Mouse (Mus musculus): Measurements from ENCODE around the gene Xxylt1. TPM values are rescaled to one million over a fixed set of nuclear protein-coding genes. Genes with fewer than 3 reads are reported as not detected.
A peak's percentile ranks its signal among the peaks of the same experiment; 100 is the strongest.

The Xxylt1 gene
- total and polyA plus RNA-seq, 3 experiments = 10.5 to 13.5 (median 11.5) TPM

DNA sequence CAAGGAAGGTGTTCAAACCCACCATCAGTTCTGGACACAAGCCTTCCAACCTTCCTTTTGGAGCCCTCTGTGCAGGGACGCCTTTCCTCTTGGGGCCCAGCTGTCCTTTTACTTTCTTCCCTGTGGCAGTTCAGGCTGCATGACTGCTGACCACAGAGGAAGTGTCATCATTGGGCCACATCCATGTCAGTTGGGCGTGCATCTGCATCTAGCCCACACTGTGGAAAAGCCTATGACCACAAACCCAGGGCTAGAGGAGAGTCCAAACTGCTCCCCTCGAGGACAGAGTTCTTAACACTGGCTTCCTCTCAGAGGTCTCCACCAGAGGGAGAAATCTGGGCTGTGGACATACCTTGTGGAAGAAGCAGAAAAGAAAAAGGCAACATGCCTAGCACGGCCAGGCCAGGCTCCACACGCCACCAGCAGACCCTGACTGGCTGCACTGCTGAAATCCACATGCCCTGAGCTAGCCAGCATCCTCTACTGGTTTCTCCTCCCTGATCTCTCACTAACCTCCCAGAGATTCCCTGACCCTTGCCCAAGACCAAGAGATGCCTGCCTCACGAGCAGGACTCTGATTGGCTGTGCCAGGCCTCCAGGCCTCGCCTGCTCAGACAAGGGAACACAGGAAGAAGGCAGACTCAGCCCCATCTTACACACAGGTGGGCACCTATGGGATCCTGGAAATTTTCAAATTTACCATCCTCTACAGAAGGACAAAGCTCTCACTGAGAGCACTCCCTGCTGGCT is 112.7 kb downstream of the Xxylt1 start:
- H3K4me3 ChIP-seq = no peak overlapping the region
- peak in 1 of 2 experiments; percentile 48 for DNase-seq
- H3K27me3 ChIP-seq (ENCODE audit: control insufficient read depth, insufficient read depth, low read length) = no peaks in the 10 kb centered on the region
- H3K36me3 ChIP-seq (ENCODE audit: control insufficient read depth, insufficient read depth, low read length) = no peaks in the 10 kb centered on the region
- intact Hi-C loops (cut with DNase I) = no loop called here
- 76% methylated on average over 7 of the region's 7 CpGs for WGBS
- no peak overlapping the region for H3K9ac ChIP-seq (ENCODE audit: low read depth, low read length)
- TF ChIP-seq POLR2A (IDR thresholded peaks at IDR 0.05; ENCODE audit: insufficient read depth, low read depth, low read length) = no peak
- TF ChIP-seq CTCF (IDR thresholded peaks at IDR 0.05) = peak; percentile 21; the same call in 1 of the 2 replicates
- 0 out of 2 replicates have a peak, but pooled peaks have one; percentile 11 for TF ChIP-seq EP300 (IDR thresholded peaks at IDR 0.05; ENCODE audit: insufficient read depth, low read depth, low read length)
- no peaks in the 10 kb centered on the region for H3K79me2 ChIP-seq (replicated peaks; ENCODE audit: control insufficient read depth, insufficient read depth, low read length)
- H3K4me1 ChIP-seq (ENCODE audit: control insufficient read depth, insufficient read depth, low read length) = peaks cover 23% of the 10 kb centered on the region
- H3K27ac ChIP-seq = peak overlapping the region; percentile 17; the same call in 1 of the 2 replicates

DNA sequence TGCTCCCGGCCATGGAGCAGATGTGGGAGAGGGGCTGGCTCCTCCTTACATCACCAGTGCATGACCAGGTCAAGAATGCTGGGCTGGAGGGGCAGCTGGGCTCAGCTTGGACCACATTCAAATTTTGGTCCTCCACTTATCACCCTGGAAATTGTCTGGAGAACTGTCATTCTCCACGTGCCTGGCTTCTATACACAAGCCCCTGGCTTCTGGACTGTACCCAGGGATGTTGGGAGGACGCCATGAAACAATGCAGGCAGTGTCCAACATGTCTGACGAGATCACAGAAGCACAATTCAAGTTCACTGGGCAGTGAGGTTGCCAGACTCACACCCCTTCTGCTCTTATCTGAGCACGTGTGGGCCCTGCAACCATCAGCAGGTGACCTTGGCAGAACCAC is 114.5 kb downstream of the Xxylt1 start:
- TF ChIP-seq CTCF (IDR thresholded peaks at IDR 0.05) = no peak
- TF ChIP-seq POLR2A (IDR thresholded peaks at IDR 0.05; ENCODE audit: insufficient read depth, low read depth, low read length) = no peak
- 0 out of 2 replicates have a peak, but pooled peaks have one; percentile 41 for TF ChIP-seq EP300 (IDR thresholded peaks at IDR 0.05; ENCODE audit: insufficient read depth, low read depth, low read length)
- H3K9ac ChIP-seq (ENCODE audit: low read depth, low read length) = no peak overlapping the region
- H3K4me1 ChIP-seq (ENCODE audit: control insufficient read depth, insufficient read depth, low read length) = peaks cover 7% of the 10 kb centered on the region
- peak overlapping the region; percentile 38 for H3K27ac ChIP-seq
- peak; percentile 70 to 76 for DNase-seq
- intact Hi-C loops (cut with DNase I) = no loop called here
- WGBS = 42% methylated on average over 5 of the region's 5 CpGs
- H3K4me3 ChIP-seq = no peak overlapping the region
- no peaks in the 10 kb centered on the region for H3K36me3 ChIP-seq (ENCODE audit: control insufficient read depth, insufficient read depth, low read length)
- H3K27me3 ChIP-seq (ENCODE audit: control insufficient read depth, insufficient read depth, low read length) = no peaks in the 10 kb centered on the region
- no peaks in the 10 kb centered on the region for H3K79me2 ChIP-seq (replicated peaks; ENCODE audit: control insufficient read depth, insufficient read depth, low read length)

DNA sequence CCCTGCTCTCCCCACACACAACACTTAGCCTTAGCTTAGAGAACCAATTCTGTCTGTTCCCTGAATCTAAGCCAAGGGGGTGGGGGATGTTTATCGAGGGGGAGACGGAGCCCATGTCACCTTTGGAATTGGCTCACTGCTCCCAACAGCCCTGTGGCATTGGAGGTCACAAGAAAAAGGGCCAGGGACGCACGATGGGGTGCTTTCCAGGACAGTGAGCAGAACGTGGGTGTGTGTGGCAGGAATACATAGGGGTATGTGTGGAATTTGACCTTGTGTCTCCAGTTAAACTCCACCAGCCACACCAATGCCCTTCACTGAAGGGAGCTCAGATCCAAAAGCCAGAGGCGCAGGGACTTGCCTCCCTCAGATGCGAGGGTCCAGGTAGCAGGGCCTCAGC is 116.3 kb downstream of the Xxylt1 start:
- intact Hi-C loops (cut with DNase I) = no loop called here
- H3K27me3 ChIP-seq (ENCODE audit: control insufficient read depth, insufficient read depth, low read length) = no peaks in the 10 kb centered on the region
- H3K27ac ChIP-seq = peak overlapping the region; percentile 60
- 70% methylated on average over 7 of the region's 7 CpGs for whole genome bisulfite sequencing
- H3K36me3 ChIP-seq (ENCODE audit: control insufficient read depth, insufficient read depth, low read length) = no peaks in the 10 kb centered on the region
- H3K9ac ChIP-seq (ENCODE audit: low read depth, low read length) = no peak overlapping the region
- DNase-seq = no peak
- no peak overlapping the region for H3K4me3 ChIP-seq
- no peaks in the 10 kb centered on the region for H3K79me2 ChIP-seq (replicated peaks; ENCODE audit: control insufficient read depth, insufficient read depth, low read length)
- H3K4me1 ChIP-seq (ENCODE audit: control insufficient read depth, insufficient read depth, low read length) = peaks cover 7% of the 10 kb centered on the region
- TF ChIP-seq CTCF (IDR thresholded peaks at IDR 0.05) = no peak
- TF ChIP-seq EP300 (IDR thresholded peaks at IDR 0.05; ENCODE audit: insufficient read depth, low read depth, low read length) = peak; percentile 31; the same call in 1 of the 2 replicates

DNA sequence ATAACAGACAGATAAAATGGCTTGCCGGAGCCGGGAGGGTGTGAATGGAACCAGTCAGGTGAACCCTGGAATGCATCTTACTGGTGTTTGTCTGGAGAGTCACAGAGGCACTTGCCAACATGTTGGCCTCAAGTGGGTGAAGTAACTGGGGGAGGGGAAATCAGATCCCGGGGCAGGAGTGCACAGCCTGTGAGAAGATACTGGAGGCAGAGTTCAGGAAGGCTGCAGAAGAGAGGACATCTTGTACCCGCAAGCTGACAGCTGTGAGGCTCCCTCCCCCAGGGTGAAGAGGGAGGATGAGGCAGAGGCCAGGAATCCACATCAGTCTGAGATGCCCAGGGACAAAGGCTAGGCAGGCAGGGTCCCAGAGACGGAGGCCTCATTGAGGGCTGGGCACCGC is 116.8 kb downstream of the Xxylt1 start:
- H3K27me3 ChIP-seq (ENCODE audit: control insufficient read depth, insufficient read depth, low read length) = no peaks in the 10 kb centered on the region
- H3K27ac ChIP-seq = peak overlapping the region; percentile 55; the same call in 1 of the 2 replicates
- no peak overlapping the region for H3K9ac ChIP-seq (ENCODE audit: low read depth, low read length)
- peaks cover 4% of the 10 kb centered on the region for H3K4me1 ChIP-seq (ENCODE audit: control insufficient read depth, insufficient read depth, low read length)
- TF ChIP-seq EP300 (IDR thresholded peaks at IDR 0.05; ENCODE audit: insufficient read depth, low read depth, low read length) (0 out of 2 replicates have a peak, but pooled peaks have one; percentile 11), POLR2A (IDR thresholded peaks at IDR 0.05; ENCODE audit: insufficient read depth, low read depth, low read length) (no peak)
- intact Hi-C loops (cut with DNase I) = no loop called here
- H3K79me2 ChIP-seq (replicated peaks; ENCODE audit: control insufficient read depth, insufficient read depth, low read length) = no peaks in the 10 kb centered on the region
- WGBS = 66% methylated on average over 6 of the region's 6 CpGs
- no peak for DNase-seq
- no peaks in the 10 kb centered on the region for H3K36me3 ChIP-seq (ENCODE audit: control insufficient read depth, insufficient read depth, low read length)
- H3K4me3 ChIP-seq = no peak overlapping the region

DNA sequence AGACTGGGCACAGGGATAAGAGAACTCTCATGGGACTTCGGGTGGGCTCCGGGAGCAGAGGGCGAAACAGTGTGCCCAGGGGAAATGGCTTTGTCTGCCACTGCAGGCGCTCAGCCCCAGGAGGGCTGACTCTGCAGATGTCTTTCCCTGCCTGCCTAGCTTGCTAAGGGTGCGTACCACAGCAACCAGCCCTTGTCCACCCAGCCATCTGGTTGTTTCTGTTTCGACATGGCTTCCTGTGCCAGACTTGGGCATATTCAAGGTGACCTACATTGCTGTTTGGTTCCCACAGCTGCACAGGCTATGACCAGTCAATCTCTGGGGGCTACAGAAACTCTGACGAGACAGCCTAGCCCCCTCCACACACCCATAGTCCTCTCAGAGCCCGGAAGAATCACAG is 118.7 kb downstream of the Xxylt1 start:
- Histone ChIP-seq H3K36me3 (ENCODE audit: control insufficient read depth, insufficient read depth, low read length) (no peaks in the 10 kb centered on the region), H3K27me3 (ENCODE audit: control insufficient read depth, insufficient read depth, low read length) (no peaks in the 10 kb centered on the region), H3K9ac (ENCODE audit: low read depth, low read length) (no peak overlapping the region), H3K4me3 (no peak overlapping the region), H3K27ac (no peak overlapping the region), H3K4me1 (ENCODE audit: control insufficient read depth, insufficient read depth, low read length) (peaks cover 2% of the 10 kb centered on the region; the same call in 1 of the 2 replicates), H3K79me2 (replicated peaks; ENCODE audit: control insufficient read depth, insufficient read depth, low read length) (no peaks in the 10 kb centered on the region)
- WGBS = 81% methylated on average over 8 of the region's 8 CpGs
- TF ChIP-seq EP300 (IDR thresholded peaks at IDR 0.05; ENCODE audit: insufficient read depth, low read depth, low read length) = no peak
- no peak for TF ChIP-seq CTCF (IDR thresholded peaks at IDR 0.05)
- no peak for TF ChIP-seq POLR2A (IDR thresholded peaks at IDR 0.05; ENCODE audit: insufficient read depth, low read depth, low read length)
- intact Hi-C loops (cut with DNase I) = no loop called here
- DNase-seq = no peak

DNA sequence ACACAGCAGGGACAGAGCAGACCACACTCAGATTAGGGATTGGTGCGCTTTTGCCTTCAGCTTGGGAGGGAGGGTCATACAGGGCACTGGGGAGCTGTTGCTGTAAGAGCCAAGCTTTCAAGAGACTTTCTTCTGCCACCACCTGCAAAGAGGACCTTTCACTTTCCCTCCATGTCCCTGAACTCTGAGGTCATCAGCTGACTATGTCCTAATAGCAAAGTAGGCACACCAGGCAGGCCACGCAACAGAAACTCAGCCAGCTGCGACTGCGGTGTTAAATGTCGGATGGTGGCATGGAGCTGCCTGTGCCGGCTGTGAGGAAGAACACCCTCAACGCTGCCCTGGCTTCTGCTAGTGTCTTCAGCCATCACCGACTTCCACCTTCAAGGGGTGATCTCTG is 120.1 kb downstream of the Xxylt1 start:
- peaks cover 2% of the 10 kb centered on the region; the same call in 1 of the 2 replicates for H3K4me1 ChIP-seq (ENCODE audit: control insufficient read depth, insufficient read depth, low read length)
- no peak for TF ChIP-seq POLR2A (IDR thresholded peaks at IDR 0.05; ENCODE audit: insufficient read depth, low read depth, low read length)
- no peak for TF ChIP-seq CTCF (IDR thresholded peaks at IDR 0.05)
- TF ChIP-seq EP300 (IDR thresholded peaks at IDR 0.05; ENCODE audit: insufficient read depth, low read depth, low read length) = no peak
- H3K27me3 ChIP-seq (ENCODE audit: control insufficient read depth, insufficient read depth, low read length) = no peaks in the 10 kb centered on the region
- DNase-seq = no peak
- WGBS = 93% methylated on average over 8 of the region's 8 CpGs
- H3K27ac ChIP-seq = no peak overlapping the region
- intact Hi-C loops (cut with DNase I) = no loop called here
- H3K79me2 ChIP-seq (replicated peaks; ENCODE audit: control insufficient read depth, insufficient read depth, low read length) = no peaks in the 10 kb centered on the region
- H3K9ac ChIP-seq (ENCODE audit: low read depth, low read length) = no peak overlapping the region
- H3K36me3 ChIP-seq (ENCODE audit: control insufficient read depth, insufficient read depth, low read length) = no peaks in the 10 kb centered on the region
- H3K4me3 ChIP-seq = no peak overlapping the region

Data from heart, adult 2 months (tissue).